Mouse (Mus musculus) liver, embryonic 14.5 days (tissue): Measurements from ENCODE around the gene Kcp.

Experiments used
- CTCF ChIP-seq: IDR thresholded peaks from 2 replicates; pipeline ENCODE4 v1.5.1; 2016; ENCODE audit warnings: antibody characterized with exemption, low read depth, control low read depth
- EP300 ChIP-seq: IDR thresholded peaks from 2 replicates; pipeline ENCODE4 v1.6.1; 2016; ENCODE audit warnings: antibody characterized with exemption, low read depth

- TF ChIP-seq CTCF (no peak), EP300 (no peak)
Observed at GRCm38 (mm10) chr6:29540223-29540622, 32.5 kb upstream of the Kcp start.
